Mouse (Mus musculus): ENCODE measurements around the gene Ubald1. TPM values are rescaled to one million over a fixed set of nuclear protein-coding genes. Genes with fewer than 3 reads are reported as not detected.

Gene Ubald1
- polyA plus RNA-seq, 1 experiment: 72.6 TPM

GRCm38 (mm10) chr16:4912907-4913782, 33.0 kb upstream of the Ubald1 start:
- peaks cover 40% of the 10 kb centered on the region for H3K4me1 ChIP-seq (ENCODE audit: control insufficient read depth, insufficient read depth, low read length)
- H3K4me3 ChIP-seq (ENCODE audit: insufficient read depth, low read length): peak overlapping the region; percentile 44
- peak overlapping the region; percentile 97 for H3K27ac ChIP-seq (ENCODE audit: insufficient read depth, low read depth, low read length)
- TF ChIP-seq POLR2A (IDR thresholded peaks at IDR 0.05; ENCODE audit: borderline replicate concordance, low read depth, low read length): no peak
- no peak for TF ChIP-seq CTCF (IDR thresholded peaks at IDR 0.05; ENCODE audit: low read depth, low read length)

DNA sequence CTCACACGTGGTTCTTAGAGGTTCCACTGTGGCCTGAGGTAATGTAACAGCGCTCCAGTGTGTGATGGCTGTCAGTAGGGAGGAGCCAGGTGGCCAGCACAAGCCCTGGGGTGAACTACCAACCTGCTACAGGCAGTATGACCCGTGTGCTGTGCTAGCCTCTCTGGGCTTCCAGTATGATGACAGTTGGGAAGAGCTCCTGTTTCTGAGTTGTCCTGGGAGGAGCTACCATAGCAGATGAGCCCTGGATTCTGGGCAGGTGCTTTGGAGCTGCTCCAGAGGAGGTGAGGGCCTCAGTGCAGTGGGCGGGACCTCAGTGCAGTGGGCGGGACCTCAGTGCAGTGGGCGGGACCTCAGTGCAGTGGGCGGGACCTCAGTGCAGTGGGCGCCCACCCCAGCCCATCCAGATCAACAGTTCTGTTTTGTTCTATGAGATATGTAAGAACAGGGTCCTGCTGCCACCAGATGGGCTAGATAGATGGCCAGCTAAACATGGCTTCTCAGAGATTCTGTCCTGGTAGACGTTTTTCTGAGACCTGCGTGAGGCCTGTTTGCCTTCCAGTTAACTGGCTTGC, 32.0 kb upstream of the Ubald1 start:
- TF ChIP-seq CTCF (IDR thresholded peaks at IDR 0.05; ENCODE audit: low read depth, low read length) (no peak), POLR2A (IDR thresholded peaks at IDR 0.05; ENCODE audit: borderline replicate concordance, low read depth, low read length) (no peak)
- H3K4me3 ChIP-seq (ENCODE audit: insufficient read depth, low read length): no peak overlapping the region
- peaks cover 47% of the 10 kb centered on the region for H3K4me1 ChIP-seq (ENCODE audit: control insufficient read depth, insufficient read depth, low read length)

GRCm38 (mm10) chr16:4910758-4911157, 30.6 kb upstream of the Ubald1 start:
- Histone ChIP-seq H3K4me1 (ENCODE audit: control insufficient read depth, insufficient read depth, low read length) (peaks cover 49% of the 10 kb centered on the region), H3K27ac (ENCODE audit: insufficient read depth, low read depth, low read length) (no peak overlapping the region), H3K4me3 (ENCODE audit: insufficient read depth, low read length) (no peak overlapping the region)
- TF ChIP-seq CTCF (IDR thresholded peaks at IDR 0.05; ENCODE audit: low read depth, low read length) (no peak), POLR2A (IDR thresholded peaks at IDR 0.05; ENCODE audit: borderline replicate concordance, low read depth, low read length) (no peak)

More for the DNA sequence above, 32.0 kb upstream of the Ubald1 start:
- peak overlapping the region; percentile 97 for H3K27ac ChIP-seq (ENCODE audit: insufficient read depth, low read depth, low read length)

DNA sequence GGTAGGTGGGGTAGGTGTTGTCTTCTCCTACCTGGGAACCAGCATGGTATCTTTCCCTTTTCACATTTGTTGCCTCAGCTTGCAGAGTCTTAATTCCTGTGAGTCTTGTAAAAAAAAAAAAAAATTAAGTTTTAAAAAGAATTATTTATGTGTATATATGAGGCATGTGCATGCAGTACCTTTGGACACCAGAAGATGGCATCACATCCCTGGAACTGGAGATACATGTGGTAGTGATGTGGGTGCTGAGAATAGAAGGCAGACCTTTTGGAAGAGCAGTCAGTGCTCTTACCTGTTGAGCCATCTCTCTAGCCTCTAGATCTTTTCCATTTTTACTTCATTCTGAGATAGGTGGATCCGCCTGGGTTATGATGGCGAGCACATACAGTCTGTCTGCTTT, 29.6 kb upstream of the Ubald1 start:
- H3K4me1 ChIP-seq (ENCODE audit: control insufficient read depth, insufficient read depth, low read length): peaks cover 56% of the 10 kb centered on the region
- TF ChIP-seq POLR2A (IDR thresholded peaks at IDR 0.05; ENCODE audit: borderline replicate concordance, low read depth, low read length) (no peak), CTCF (IDR thresholded peaks at IDR 0.05; ENCODE audit: low read depth, low read length) (no peak)

GRCm38 (mm10) chr16:4907972-4908371, 27.9 kb upstream of the Ubald1 start:
- Histone ChIP-seq H3K4me3 (ENCODE audit: insufficient read depth, low read length) (no peak overlapping the region), H3K4me1 (ENCODE audit: control insufficient read depth, insufficient read depth, low read length) (peaks cover 52% of the 10 kb centered on the region), H3K27ac (ENCODE audit: insufficient read depth, low read depth, low read length) (peak overlapping the region; percentile 65)
- no peak for TF ChIP-seq POLR2A (IDR thresholded peaks at IDR 0.05; ENCODE audit: borderline replicate concordance, low read depth, low read length)
- no peak for TF ChIP-seq CTCF (IDR thresholded peaks at IDR 0.05; ENCODE audit: low read depth, low read length)

More for the DNA sequence above, 29.6 kb upstream of the Ubald1 start:
- no peak overlapping the region for H3K4me3 ChIP-seq (ENCODE audit: insufficient read depth, low read length)
- no peak overlapping the region for H3K27ac ChIP-seq (ENCODE audit: insufficient read depth, low read depth, low read length)

DNA sequence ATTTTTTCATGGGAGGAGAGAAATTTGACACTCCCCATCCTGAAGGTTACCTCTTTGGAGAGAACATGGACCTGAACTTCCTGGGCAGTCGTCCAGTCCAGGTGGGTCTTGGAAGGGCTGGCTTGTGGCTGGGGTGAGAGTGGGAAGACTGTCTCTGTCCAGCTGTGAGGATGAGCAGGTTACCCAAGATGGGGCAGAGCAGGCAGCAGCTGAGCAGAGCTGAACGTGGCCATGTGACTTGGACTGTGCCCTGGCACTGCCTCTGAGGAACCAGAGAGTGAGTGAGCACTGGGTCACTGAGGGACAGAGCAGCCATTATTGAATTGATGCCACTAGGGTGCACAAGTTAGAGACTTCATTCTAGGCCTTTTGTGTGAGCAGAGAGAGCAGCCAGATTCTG, 27.3 kb upstream of the Ubald1 start:
- H3K4me1 ChIP-seq (ENCODE audit: control insufficient read depth, insufficient read depth, low read length): peaks cover 52% of the 10 kb centered on the region
- H3K4me3 ChIP-seq (ENCODE audit: insufficient read depth, low read length): no peak overlapping the region
- peak overlapping the region; percentile 65 for H3K27ac ChIP-seq (ENCODE audit: insufficient read depth, low read depth, low read length)
- TF ChIP-seq CTCF (IDR thresholded peaks at IDR 0.05; ENCODE audit: low read depth, low read length): no peak

DNA sequence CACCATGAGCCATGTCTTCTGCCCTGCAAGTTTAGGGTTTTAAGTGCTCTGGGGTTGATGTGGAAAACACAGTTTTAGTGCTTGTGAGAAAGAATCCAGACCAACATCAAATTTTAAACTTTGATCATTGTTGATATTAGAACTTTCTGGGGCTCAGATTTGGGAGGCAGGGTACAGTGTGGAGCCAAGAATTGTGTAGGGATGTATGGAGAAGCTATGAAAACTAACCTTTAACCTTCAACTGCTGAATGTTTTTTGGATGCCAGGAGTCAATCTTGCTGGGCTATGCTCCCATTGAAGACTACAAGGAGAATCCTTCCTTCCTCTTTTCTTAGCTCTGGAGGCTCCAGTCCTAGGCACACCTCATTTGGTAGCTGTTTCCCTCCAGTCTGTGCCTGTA, 26.4 kb upstream of the Ubald1 start:
- Histone ChIP-seq H3K27ac (ENCODE audit: insufficient read depth, low read depth, low read length) (0 out of 2 replicates have a peak overlapping the region, but pooled peaks have one; percentile 65), H3K4me3 (ENCODE audit: insufficient read depth, low read length) (no peak overlapping the region), H3K4me1 (ENCODE audit: control insufficient read depth, insufficient read depth, low read length) (peaks cover 51% of the 10 kb centered on the region)
- no peak for TF ChIP-seq POLR2A (IDR thresholded peaks at IDR 0.05; ENCODE audit: borderline replicate concordance, low read depth, low read length)
- no peak for TF ChIP-seq CTCF (IDR thresholded peaks at IDR 0.05; ENCODE audit: low read depth, low read length)

- TF ChIP-seq CTCF (IDR thresholded peaks at IDR 0.05; ENCODE audit: low read depth, low read length) (no peak), POLR2A (IDR thresholded peaks at IDR 0.05; ENCODE audit: borderline replicate concordance, low read depth, low read length) (no peak)
- Histone ChIP-seq H3K27ac (ENCODE audit: insufficient read depth, low read depth, low read length) (no peak overlapping the region), H3K4me1 (ENCODE audit: control insufficient read depth, insufficient read depth, low read length) (peaks cover 52% of the 10 kb centered on the region), H3K4me3 (ENCODE audit: insufficient read depth, low read length) (no peak overlapping the region)
These were observed 25.5 kb upstream of the Ubald1 start for GRCm38 (mm10) chr16:4905591-4905990.

- Histone ChIP-seq H3K4me3 (ENCODE audit: insufficient read depth, low read length) (no peak overlapping the region), H3K27ac (ENCODE audit: insufficient read depth, low read depth, low read length) (no peak overlapping the region), H3K4me1 (ENCODE audit: control insufficient read depth, insufficient read depth, low read length) (peaks cover 52% of the 10 kb centered on the region)
- TF ChIP-seq CTCF (IDR thresholded peaks at IDR 0.05; ENCODE audit: low read depth, low read length) (no peak), POLR2A (IDR thresholded peaks at IDR 0.05; ENCODE audit: borderline replicate concordance, low read depth, low read length) (no peak)
These were observed 24.8 kb upstream of the Ubald1 start for GRCm38 (mm10) chr16:4904878-4905277.

DNA sequence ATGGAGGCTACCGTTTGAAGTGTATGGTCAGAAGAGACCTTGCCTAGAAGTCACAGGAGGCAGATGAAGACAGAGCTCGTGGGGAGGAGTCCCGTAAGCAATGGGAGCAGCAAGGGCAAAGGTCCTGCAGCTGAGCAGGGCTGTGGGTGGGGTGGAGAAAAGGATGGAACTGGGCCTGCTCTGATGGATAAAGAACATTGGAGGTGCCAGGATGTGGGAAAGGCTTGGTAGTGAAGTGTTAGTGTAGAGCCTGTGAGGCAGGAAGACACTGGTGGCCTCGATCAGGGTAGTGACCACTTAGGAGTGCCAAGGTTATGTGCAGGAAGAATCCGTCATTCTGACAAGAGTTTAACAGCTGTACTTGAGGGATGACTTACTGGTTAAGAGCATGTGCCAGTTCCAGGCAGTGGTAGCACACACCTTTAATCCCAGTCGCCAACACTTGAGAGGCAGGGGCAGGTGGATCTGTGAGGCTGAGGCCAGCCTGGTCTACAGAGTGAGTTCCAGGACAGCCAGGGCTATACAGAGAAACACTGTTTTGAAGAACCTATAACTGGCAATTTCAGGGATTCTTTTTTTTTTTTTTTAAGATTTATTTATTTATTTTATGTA, 23.5 kb upstream of the Ubald1 start:
- Histone ChIP-seq H3K4me3 (ENCODE audit: insufficient read depth, low read length) (no peak overlapping the region), H3K27ac (ENCODE audit: insufficient read depth, low read depth, low read length) (no peak overlapping the region), H3K4me1 (ENCODE audit: control insufficient read depth, insufficient read depth, low read length) (peaks cover 44% of the 10 kb centered on the region)
- TF ChIP-seq POLR2A (IDR thresholded peaks at IDR 0.05; ENCODE audit: borderline replicate concordance, low read depth, low read length) (no peak), CTCF (IDR thresholded peaks at IDR 0.05; ENCODE audit: low read depth, low read length) (no peak)

Data from bone marrow macrophage, adult 2 months (primary cell).